Mouse (Mus musculus): ENCODE measurements around the gene Smurf2. TPM values are rescaled to one million over a fixed set of nuclear protein-coding genes. Genes with fewer than 3 reads are reported as not detected.
A peak's percentile ranks its signal among the peaks of the same experiment; 100 is the strongest.

The Smurf2 gene
- polyA plus RNA-seq, 1 experiment from 2014 or later: 12.4 TPM

DNA sequence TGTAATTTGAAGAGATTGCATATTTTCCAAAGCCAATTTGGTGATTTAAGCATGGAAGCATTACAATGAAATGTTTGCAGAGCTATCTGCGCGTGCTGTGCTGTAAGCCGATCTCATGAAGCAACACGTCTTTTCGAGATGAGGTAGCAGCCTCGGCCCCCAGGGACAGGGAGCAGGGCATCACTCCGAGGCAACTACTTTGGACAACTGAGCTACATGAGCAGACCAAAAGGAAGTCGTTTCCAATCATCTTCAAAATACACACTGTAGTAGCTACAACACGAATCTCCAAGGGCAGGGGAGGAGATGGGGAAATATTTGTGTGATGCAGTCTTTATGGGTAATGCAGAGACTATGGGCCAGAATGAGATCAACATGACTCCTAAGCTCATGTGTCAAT is 9.9 kb upstream of the Smurf2 start:
- peak; percentile 14 for DNase-seq (ENCODE audit: low spot score)

DNA sequence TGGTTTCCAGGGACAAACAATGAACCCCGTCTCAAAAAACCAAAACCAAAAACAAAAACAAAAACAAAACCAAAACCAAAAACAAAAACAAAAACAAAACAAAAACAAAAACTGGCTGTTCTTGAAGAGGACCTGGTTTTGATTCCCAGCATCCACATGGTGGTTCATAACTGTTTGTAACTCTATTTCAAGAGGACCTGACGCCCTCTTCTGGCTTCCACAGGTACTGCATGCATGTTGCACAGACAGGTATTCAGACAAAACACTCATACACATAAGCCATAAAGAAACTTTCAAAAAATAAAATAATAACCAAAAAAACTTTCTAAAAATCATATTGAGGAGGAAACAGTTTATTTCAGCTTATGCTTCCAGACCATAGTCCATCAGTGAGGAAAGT is 8.4 kb upstream of the Smurf2 start:
- Histone ChIP-seq H3K36me3 (replicated peaks) (no peaks in the 10 kb centered on the region), H3K9me3 (peaks cover 3% of the 10 kb centered on the region; the same call in 1 of the 2 replicates), H3K27ac (replicated peaks) (no peak overlapping the region), H3K4me3 (no peak overlapping the region), H3K4me1 (no peaks in the 10 kb centered on the region), H3K27me3 (replicated peaks; ENCODE audit: low read depth, poor library complexity, severe bottlenecking) (no peaks in the 10 kb centered on the region)
- DNase-seq (ENCODE audit: low spot score): no peak
- 51% methylated on average over 2 of the region's 2 CpGs for WGBS

More for the DNA sequence above, 9.9 kb upstream of the Smurf2 start:
- no peak overlapping the region for H3K27ac ChIP-seq (replicated peaks)
- H3K36me3 ChIP-seq (replicated peaks): no peaks in the 10 kb centered on the region
- 62% methylated on average over 9 of the region's 9 CpGs for WGBS
- H3K27me3 ChIP-seq (replicated peaks; ENCODE audit: low read depth, poor library complexity, severe bottlenecking): no peaks in the 10 kb centered on the region
- H3K4me3 ChIP-seq: no peak overlapping the region
- H3K4me1 ChIP-seq: no peaks in the 10 kb centered on the region
- peaks cover 3% of the 10 kb centered on the region; the same call in 1 of the 2 replicates for H3K9me3 ChIP-seq

DNA sequence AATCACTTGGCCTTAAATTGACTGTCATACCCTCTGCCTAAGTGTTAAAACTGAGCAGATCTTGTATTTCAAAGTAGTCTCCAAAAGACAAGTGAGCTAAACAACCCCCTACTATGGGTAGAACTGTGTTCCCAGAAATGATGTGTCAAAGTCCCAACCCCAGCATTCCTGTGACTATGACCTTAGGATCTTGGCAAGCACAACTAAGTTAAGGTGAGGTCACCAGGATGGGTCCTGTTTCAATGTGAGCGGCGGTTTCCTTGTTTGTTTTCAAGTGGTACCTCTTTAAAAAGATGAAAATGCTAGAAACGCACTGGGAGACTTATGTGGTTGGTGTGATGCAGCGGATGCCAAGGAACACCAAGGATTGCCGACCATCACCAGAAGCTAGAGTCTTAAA is 7.4 kb upstream of the Smurf2 start:
- Histone ChIP-seq H3K36me3 (replicated peaks) (no peaks in the 10 kb centered on the region), H3K4me1 (no peaks in the 10 kb centered on the region), H3K4me3 (no peak overlapping the region), H3K27me3 (replicated peaks; ENCODE audit: low read depth, poor library complexity, severe bottlenecking) (no peaks in the 10 kb centered on the region), H3K27ac (replicated peaks) (no peak overlapping the region), H3K9me3 (peaks cover 3% of the 10 kb centered on the region; the same call in 1 of the 2 replicates)
- 94% methylated on average over 5 of the region's 5 CpGs for WGBS
- no peak for DNase-seq (ENCODE audit: low spot score)

DNA sequence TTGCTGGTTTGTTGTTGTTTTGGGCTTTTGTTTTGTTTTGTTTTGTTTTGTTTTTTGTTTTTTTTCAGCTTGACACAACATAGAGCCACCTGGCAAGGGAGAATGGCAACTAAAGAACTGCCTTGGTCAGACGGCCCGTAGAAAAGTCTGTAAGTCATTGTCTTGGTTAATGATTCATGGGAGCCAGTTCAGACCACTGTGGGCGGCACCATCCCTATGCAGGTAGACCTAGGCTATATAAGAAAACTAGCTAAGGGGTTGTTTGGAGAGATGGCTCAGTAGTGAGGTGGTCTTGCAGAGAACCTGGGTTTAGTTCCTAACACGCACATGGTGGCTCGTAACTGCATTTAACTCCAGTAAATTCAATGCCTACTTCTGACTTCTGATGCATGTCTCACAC is 6.7 kb upstream of the Smurf2 start:
- 91% methylated on average over 5 of the region's 5 CpGs for WGBS
- Histone ChIP-seq H3K27me3 (replicated peaks; ENCODE audit: low read depth, poor library complexity, severe bottlenecking) (no peaks in the 10 kb centered on the region), H3K4me3 (no peak overlapping the region), H3K9me3 (peaks cover 3% of the 10 kb centered on the region; the same call in 1 of the 2 replicates), H3K36me3 (replicated peaks) (no peaks in the 10 kb centered on the region), H3K4me1 (no peaks in the 10 kb centered on the region), H3K27ac (replicated peaks) (no peak overlapping the region)
- no peak for DNase-seq (ENCODE audit: low spot score)

DNA sequence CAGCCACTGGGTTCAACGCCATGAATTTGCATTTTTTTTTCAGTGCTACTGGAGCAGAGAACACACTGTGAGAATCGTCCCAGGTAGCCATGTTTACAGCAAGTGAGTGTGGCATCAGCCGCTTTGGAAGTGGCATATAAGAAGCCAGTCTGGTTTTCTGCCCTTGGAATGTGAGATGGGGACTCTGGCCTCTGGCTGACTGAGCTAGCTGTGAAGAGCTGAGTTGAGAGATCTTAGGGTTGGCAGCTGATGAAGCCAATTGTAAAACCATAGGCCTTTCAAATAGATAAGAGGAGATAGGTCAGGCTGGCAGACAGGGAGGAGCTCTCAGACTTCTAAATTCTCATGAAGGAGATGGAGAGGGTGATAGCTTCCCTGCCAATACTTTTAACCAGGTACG is 6.2 kb upstream of the Smurf2 start:
- H3K4me1 ChIP-seq: no peaks in the 10 kb centered on the region
- H3K9me3 ChIP-seq: peaks cover 3% of the 10 kb centered on the region; the same call in 1 of the 2 replicates
- no peaks in the 10 kb centered on the region for H3K36me3 ChIP-seq (replicated peaks)
- H3K27ac ChIP-seq (replicated peaks): no peak overlapping the region
- no peak overlapping the region for H3K4me3 ChIP-seq
- H3K27me3 ChIP-seq (replicated peaks; ENCODE audit: low read depth, poor library complexity, severe bottlenecking): no peaks in the 10 kb centered on the region
- DNase-seq (ENCODE audit: low spot score): no peak
- 83% methylated on average over 4 of the region's 4 CpGs for WGBS

DNA sequence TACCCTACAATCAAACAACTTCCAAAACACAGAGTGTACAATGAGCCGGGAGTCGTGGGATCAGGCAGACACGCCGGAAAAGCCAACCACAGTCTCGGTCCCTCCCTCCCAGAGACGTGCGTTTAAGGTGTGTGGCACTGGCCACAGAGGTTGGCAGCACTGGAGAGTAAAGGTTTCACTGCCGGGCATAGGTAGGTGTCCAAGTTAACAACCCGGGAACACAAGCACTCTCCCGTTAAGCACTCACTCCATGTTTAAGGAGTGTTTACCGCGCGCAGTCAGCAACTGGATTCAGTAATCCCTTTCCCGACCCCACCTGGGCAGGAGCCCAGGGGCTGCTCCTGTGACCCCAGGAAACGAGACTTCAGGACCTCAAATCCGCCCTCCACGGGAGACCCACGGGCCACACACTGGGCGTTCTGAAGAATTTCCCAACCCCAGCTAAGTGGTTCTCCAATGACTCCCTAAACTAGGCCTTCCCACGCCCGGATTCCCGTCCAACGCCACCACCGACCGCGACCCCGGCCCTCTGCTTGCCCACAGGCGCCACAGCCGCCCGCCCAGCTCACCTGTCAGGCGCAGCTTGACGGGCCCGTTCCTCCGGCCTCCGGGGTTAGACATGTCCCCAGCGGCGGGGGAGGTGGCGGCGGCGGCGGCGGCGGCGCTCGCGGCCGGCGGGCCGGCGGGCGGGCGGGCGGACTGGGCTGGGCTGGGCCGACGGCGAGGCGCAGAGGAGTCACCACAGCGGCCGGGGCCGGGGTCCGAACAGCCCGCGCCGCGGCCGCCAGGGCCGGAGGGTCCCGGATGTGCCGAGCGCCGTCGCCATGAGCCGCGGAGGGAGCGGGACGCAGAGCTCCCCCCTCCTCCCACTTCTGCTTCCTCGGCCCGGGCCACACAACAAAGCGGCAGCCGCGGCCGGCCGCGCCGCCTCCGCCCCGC is 634 bp downstream of the Smurf2 start:
- H3K27me3 ChIP-seq (replicated peaks; ENCODE audit: low read depth, poor library complexity, severe bottlenecking): no peaks in the 10 kb centered on the region
- no peaks in the 10 kb centered on the region for H3K36me3 ChIP-seq (replicated peaks)
- WGBS: under 1% methylated on average over 83 of the region's 87 CpGs
- peak overlapping the region; percentile 98 for H3K4me3 ChIP-seq
- peaks cover 33% of the 10 kb centered on the region for H3K4me1 ChIP-seq
- no peak for DNase-seq (ENCODE audit: low spot score)
- H3K9me3 ChIP-seq: no peaks in the 10 kb centered on the region
- peak overlapping the region; percentile 99 for H3K27ac ChIP-seq (replicated peaks)

DNA sequence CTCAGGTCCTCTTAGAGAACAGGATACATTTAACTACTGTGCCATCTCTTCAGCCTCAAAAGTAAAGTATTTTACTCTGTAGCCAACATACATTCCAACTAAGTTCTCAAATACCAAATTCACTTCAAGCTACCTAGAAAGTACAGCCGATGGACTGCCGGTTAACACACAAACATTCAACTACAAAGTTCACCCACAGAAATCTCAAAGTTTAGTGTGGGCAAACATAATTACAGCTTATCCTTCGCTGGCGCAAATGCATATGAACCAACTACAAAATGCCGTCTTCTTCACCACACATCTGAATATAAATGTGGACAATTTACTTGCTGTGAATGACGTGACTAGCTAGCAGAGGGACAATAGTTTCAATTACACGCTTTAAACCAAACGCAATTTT is 1.6 kb downstream of the Smurf2 start:
- no peak for DNase-seq (ENCODE audit: low spot score)
- Histone ChIP-seq H3K36me3 (replicated peaks) (no peaks in the 10 kb centered on the region), H3K4me1 (peaks cover 33% of the 10 kb centered on the region), H3K9me3 (no peaks in the 10 kb centered on the region), H3K4me3 (peak overlapping the region; percentile 98), H3K27me3 (replicated peaks; ENCODE audit: low read depth, poor library complexity, severe bottlenecking) (no peaks in the 10 kb centered on the region), H3K27ac (replicated peaks) (no peak overlapping the region)
- 29% methylated on average over 8 of the region's 8 CpGs for WGBS

DNA sequence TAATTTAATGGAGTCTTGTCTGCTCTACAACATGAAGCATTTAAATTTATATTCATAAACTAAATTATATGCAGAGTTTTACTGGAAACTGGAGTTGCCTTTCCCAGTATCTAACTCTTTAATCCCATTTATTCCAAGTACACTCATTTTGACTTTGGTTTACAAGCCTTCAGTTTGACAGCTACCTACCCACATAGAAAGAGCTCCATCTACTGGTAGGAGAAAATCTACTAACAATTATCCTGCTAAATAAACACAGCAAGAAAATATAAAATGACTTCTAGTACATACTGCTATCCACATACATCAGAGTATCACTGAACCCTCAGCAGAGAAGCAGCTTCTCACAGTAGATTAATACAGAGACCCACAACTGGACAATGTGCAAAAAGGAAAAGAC is 9.3 kb downstream of the Smurf2 start:
- no peak overlapping the region for H3K27ac ChIP-seq (replicated peaks)
- no peak for DNase-seq (ENCODE audit: low spot score)
- H3K36me3 ChIP-seq (replicated peaks): no peaks in the 10 kb centered on the region; the same call in 1 of the 2 replicates
- 0 out of 2 replicates have a peak, but pooled peaks cover 3% of the 10 kb centered on the region for H3K4me1 ChIP-seq
- H3K27me3 ChIP-seq (replicated peaks; ENCODE audit: low read depth, poor library complexity, severe bottlenecking): no peaks in the 10 kb centered on the region
- H3K9me3 ChIP-seq: no peaks in the 10 kb centered on the region
- H3K4me3 ChIP-seq: no peak overlapping the region

DNA sequence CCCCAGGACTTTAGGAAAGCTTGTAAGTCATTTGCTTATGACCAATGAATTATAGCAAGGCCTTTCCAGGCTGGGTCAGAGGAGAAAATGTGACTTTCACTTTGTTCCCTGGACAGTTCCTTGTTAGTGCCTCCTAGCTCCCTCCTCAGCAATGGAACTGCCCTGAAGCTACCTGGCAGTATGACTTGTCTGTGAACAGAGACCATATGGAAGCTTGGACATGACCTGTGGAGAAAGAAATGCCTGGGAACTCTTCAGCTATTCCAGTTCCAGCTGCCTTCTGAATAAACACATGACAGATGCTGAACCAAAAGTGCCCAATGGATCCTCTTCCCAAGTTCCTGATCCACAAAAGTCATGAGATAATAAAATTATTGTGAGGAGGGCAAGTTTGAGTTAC is 12.5 kb downstream of the Smurf2 start:
- Histone ChIP-seq H3K27ac (replicated peaks) (no peak overlapping the region), H3K4me1 (no peaks in the 10 kb centered on the region), H3K9me3 (no peaks in the 10 kb centered on the region), H3K4me3 (no peak overlapping the region), H3K27me3 (replicated peaks; ENCODE audit: low read depth, poor library complexity, severe bottlenecking) (no peaks in the 10 kb centered on the region), H3K36me3 (replicated peaks) (peaks cover 6% of the 10 kb centered on the region)
- no peak for DNase-seq (ENCODE audit: low spot score)

DNA sequence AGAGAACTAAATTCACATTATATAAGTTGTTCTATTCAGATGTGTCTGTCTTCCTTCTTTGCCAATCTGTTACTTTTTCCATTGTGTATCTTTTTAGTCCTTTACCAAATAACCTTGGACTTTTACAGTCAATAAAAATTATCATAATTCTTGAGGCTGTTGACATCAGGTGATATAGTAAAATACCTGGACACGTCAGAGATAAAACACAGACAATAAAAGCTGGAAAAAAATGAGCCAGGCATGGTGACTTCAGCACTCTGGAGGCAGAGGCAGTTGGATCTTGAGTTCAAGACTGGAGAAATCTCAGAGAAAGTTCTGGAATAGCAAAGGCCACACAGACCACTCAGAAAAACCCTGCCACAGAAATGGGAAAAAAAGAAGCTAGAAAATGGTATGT is 13.3 kb downstream of the Smurf2 start:
- Histone ChIP-seq H3K27ac (replicated peaks) (no peak overlapping the region), H3K9me3 (no peaks in the 10 kb centered on the region), H3K4me3 (no peak overlapping the region), H3K27me3 (replicated peaks; ENCODE audit: low read depth, poor library complexity, severe bottlenecking) (no peaks in the 10 kb centered on the region), H3K36me3 (replicated peaks) (peaks cover 6% of the 10 kb centered on the region), H3K4me1 (no peaks in the 10 kb centered on the region)
- WGBS: 92% methylated on average over 1 of the region's 1 CpGs
- DNase-seq (ENCODE audit: low spot score): no peak

DNA sequence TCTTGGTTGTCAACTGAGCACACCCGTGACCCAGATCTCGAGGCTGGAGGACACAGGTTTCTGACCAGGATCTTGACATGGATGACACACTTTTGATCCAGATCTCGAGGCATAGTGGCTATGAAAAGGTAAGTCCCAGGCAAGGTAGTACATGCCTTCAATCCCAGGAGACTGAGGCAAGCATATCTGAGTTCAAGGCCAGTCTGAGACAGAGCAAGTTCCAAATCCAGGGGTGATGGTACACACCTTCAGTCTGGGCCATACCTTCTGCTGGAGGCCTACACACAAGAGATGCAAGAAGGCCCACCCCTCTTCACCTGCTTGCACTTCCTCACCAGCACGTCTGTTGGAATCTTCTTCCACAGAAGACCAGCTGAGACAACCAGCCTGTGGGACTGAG is 14.8 kb downstream of the Smurf2 start:
- WGBS: 92% methylated on average over 4 of the region's 4 CpGs
- no peak for DNase-seq (ENCODE audit: low spot score)
- H3K27ac ChIP-seq (replicated peaks): no peak overlapping the region
- 0 out of 2 replicates have a peak, but pooled peaks cover 4% of the 10 kb centered on the region for H3K4me1 ChIP-seq
- H3K36me3 ChIP-seq (replicated peaks): peaks cover 6% of the 10 kb centered on the region
- H3K27me3 ChIP-seq (replicated peaks; ENCODE audit: low read depth, poor library complexity, severe bottlenecking): no peaks in the 10 kb centered on the region
- no peaks in the 10 kb centered on the region for H3K9me3 ChIP-seq
- no peak overlapping the region for H3K4me3 ChIP-seq

DNA sequence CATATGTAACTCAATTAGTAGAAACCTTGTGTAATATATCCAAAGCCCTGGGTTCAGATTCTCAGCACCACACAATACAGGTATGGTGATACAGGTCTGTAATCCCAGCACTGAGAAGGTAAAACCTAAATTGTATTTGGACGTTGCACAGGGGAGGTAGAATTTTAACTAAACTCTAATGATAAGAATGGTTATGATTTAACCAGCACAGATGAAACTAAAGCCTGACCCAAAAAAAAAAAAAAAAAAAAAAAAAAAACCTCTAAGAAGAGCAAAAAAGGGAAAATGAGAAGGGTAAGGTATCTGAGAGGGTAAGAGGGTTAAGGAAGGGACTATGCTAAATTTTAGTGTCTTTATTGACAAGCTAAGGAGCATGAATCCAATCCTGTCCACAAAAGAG is 20.7 kb downstream of the Smurf2 start:
- WGBS: 92% methylated on average over 1 of the region's 1 CpGs
- no peaks in the 10 kb centered on the region; the same call in 1 of the 2 replicates for H3K36me3 ChIP-seq (replicated peaks)
- 0 out of 2 replicates have a peak, but pooled peaks cover 5% of the 10 kb centered on the region for H3K4me1 ChIP-seq
- H3K4me3 ChIP-seq: no peak overlapping the region
- no peak overlapping the region for H3K27ac ChIP-seq (replicated peaks)
- DNase-seq (ENCODE audit: low spot score): no peak
- no peaks in the 10 kb centered on the region for H3K27me3 ChIP-seq (replicated peaks; ENCODE audit: low read depth, poor library complexity, severe bottlenecking)
- no peaks in the 10 kb centered on the region for H3K9me3 ChIP-seq

DNA sequence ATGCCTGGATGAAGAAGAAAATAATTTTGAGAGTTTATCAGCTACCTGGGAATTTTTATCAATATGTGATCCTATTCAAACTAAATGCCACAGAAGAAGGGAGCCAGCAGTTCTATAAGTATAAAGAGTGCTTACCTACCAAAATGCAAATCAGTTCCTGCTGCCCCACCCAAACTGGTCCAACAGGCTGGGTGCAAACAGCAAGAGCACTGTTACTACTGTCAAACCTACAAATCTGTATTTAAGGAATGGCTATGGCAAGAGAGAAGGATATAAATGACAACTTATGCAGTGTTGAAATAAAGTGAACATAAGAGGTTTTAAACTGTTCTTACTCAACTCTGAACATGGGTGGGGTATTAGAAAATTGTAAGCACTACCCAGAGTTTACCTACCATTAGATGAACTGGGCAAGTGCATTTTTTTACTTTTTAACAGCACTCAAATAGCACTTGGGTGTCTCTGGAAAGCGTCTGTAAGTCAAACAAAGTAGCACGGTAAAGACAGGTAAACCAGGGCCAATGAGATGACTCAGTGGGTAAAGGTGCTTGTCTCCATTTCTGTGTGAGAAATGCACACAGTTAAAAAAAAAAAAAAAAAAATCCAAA is 23.9 kb downstream of the Smurf2 start:
- 95% methylated on average over 2 of the region's 2 CpGs for WGBS
- Histone ChIP-seq H3K27ac (replicated peaks) (no peak overlapping the region), H3K4me1 (0 out of 2 replicates have a peak, but pooled peaks cover 5% of the 10 kb centered on the region), H3K9me3 (no peaks in the 10 kb centered on the region), H3K4me3 (no peak overlapping the region), H3K36me3 (replicated peaks) (no peaks in the 10 kb centered on the region; the same call in 1 of the 2 replicates), H3K27me3 (replicated peaks; ENCODE audit: low read depth, poor library complexity, severe bottlenecking) (no peaks in the 10 kb centered on the region)
- no peak for DNase-seq (ENCODE audit: low spot score)

Measured in embryonic facial prominence, embryonic 10.5 days (tissue).